Mouse (Mus musculus): Measurements from ENCODE around the gene Clpx. TPM values are rescaled to one million over a fixed set of nuclear protein-coding genes. Genes with fewer than 3 reads are reported as not detected.
A peak's percentile ranks its signal among the peaks of the same experiment; 100 is the strongest.
"Not testable (repeated sequence)": the region's sequence is repeated elsewhere in the genome, so short reads cannot be mapped to it uniquely, and the experiment has no call there.

Gene Clpx
- total RNA-seq, 2 experiments from 2014 or later: 54.0 to 72.6 TPM

- Histone ChIP-seq H3K4me3 (no peak overlapping the region), H3K27ac (no peak overlapping the region)
- no peak for DNase-seq
- TF ChIP-seq CTCF (IDR thresholded peaks at IDR 0.05): no peak
- intact Hi-C loops (cut with DNase I): no loop called here
Measured at GRCm38 (mm10) chr9:65325971-65326370, 31.9 kb downstream of the Clpx start.

DNA sequence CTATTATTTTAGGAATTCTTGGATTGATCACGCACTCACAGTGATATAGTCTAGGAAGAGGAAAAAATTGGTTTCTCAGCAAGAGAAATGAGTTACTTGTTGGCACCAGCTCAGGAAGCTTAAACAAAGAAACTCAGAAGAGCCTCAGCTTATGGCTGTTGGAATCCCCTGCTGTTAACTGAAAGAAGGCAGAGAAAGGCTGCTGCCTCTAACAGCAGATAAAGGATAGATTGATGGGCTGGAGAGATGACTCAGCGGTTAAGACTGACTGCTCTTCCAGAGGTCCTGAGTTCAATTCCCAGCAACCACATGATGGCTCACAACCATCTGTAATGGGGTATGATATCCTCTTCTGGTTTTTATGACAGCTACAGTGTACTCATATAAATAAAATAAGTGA, 33.3 kb downstream of the Clpx start:
- Histone ChIP-seq H3K4me3 (no peak overlapping the region), H3K27ac (no peak overlapping the region)
- no peak for TF ChIP-seq CTCF (IDR thresholded peaks at IDR 0.05)
- intact Hi-C loops (cut with DNase I): no loop called here
- DNase-seq: no peak

DNA sequence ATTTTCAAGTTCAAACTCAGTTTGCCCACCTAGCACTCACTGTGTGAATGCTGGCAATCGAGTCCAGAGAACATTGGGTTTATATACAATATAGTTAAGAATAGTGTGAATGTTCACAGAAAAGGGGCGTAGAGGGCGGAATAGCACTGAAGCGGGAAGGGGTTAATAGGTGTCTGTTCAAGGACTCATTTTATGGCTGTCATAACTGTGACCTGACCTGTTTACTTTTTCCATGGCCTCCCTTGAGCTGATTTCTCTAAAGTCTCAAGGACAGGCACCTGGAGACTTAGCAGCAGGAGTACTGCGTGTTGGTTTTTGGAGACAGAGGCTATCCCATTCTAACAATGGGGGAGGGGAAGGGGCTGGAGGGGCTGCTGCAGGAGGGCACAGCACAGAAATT, 39.9 kb downstream of the Clpx start:
- intact Hi-C loops (cut with DNase I): no loop called here
- no peak overlapping the region for H3K27ac ChIP-seq
- no peak for DNase-seq
- no peak overlapping the region for H3K4me3 ChIP-seq
- TF ChIP-seq CTCF (IDR thresholded peaks at IDR 0.05): no peak

- intact Hi-C loops (cut with DNase I): no loop called here
- no peak overlapping the region for H3K27ac ChIP-seq
- no peak overlapping the region for H3K4me3 ChIP-seq
- no peak for TF ChIP-seq CTCF (IDR thresholded peaks at IDR 0.05)
- no peak for DNase-seq
Measured at GRCm38 (mm10) chr9:65339146-65339545, 45.1 kb downstream of the Clpx start.

- H3K27ac ChIP-seq: no peak overlapping the region
- no peak for DNase-seq
- no peak for TF ChIP-seq CTCF (IDR thresholded peaks at IDR 0.05)
- H3K4me3 ChIP-seq: no peak overlapping the region
- intact Hi-C loops (cut with DNase I): no loop called here
Measured at GRCm38 (mm10) chr9:65340414-65340813, 46.4 kb downstream of the Clpx start.

GRCm38 (mm10) chr9:65345439-65345838, 51.4 kb downstream of the Clpx start:
- DNase-seq; intact Hi-C loops (cut with DNase I): not testable (repeated sequence)
- TF ChIP-seq CTCF (IDR thresholded peaks at IDR 0.05): peak; percentile 15; the same call in 1 of the 2 replicates
- Histone ChIP-seq H3K27ac (peak overlapping the region; percentile 96), H3K4me3 (peak overlapping the region; percentile 98)

- no peak for TF ChIP-seq CTCF (IDR thresholded peaks at IDR 0.05)
- intact Hi-C loops (cut with DNase I): loop anchor here (2.0 kb wide), 1 partner anchor 45 kb away; the partner anchor contains the start of gene Kbtbd13
Measured at GRCm38 (mm10) chr9:65345854-65346475, 51.9 kb downstream of the Clpx start, which contains the start of gene Pdcd7. Pdcd7 (plus strand) TSS chr9:65346104.

GRCm38 (mm10) chr9:65346476-65347111, 52.5 kb downstream of the Clpx start:
- peak overlapping the region; percentile 96 for H3K27ac ChIP-seq
- TF ChIP-seq CTCF (IDR thresholded peaks at IDR 0.05): no peak
- H3K4me3 ChIP-seq: peak overlapping the region; percentile 98
- intact Hi-C loops (cut with DNase I): loop anchor here (2.0 kb wide), 1 partner anchor 44 kb away; the partner anchor contains the start of gene Kbtbd13
- DNase-seq: peak; percentile 59

More at GRCm38 (mm10) chr9:65345854-65346475, 51.9 kb downstream of the Clpx start, which contains the start of gene Pdcd7:
- peak within 1 kb of the TSS; percentile 98 for H3K4me3 ChIP-seq
- peak within 1 kb of the TSS; percentile 96 for H3K27ac ChIP-seq
- peak; percentile 96 for DNase-seq

GRCm38 (mm10) chr9:65347112-65347850, 53.2 kb downstream of the Clpx start:
- intact Hi-C loops (cut with DNase I): loop anchor here (2.0 kb wide), 1 partner anchor 44 kb away; the partner anchor contains the start of gene Kbtbd13
- Histone ChIP-seq H3K4me3 (peak overlapping the region; percentile 98), H3K27ac (peak overlapping the region; percentile 96)
- TF ChIP-seq CTCF (IDR thresholded peaks at IDR 0.05): no peak
- peak; percentile 32 for DNase-seq

DNA sequence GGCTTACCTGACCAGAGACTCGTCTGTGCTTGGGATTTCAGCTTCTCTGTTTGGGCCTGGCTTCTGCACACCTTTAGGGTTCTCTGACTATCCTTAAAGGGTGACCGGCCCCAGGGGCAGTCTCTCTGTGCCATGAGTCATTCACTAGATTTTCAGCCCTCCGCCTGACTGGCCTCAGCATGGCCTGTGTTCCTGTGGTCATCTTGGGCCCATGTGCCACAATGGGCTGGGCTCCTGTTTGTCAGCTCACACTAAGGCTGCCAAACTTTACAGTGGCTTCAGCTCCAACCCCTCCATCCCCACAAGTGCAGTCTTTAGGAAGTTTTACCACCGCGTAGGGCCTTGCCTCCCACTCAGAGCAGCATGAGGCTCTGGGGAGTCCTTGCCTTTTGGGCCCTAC, 59.2 kb downstream of the Clpx start:
- DNase-seq: no peak
- intact Hi-C loops (cut with DNase I): loop anchor here (5.0 kb wide), 1 partner anchor 79 kb away; no protein-coding TSS in a partner anchor
- Histone ChIP-seq H3K4me3 (no peak overlapping the region), H3K27ac (no peak overlapping the region)
- TF ChIP-seq CTCF (IDR thresholded peaks at IDR 0.05): no peak

DNA sequence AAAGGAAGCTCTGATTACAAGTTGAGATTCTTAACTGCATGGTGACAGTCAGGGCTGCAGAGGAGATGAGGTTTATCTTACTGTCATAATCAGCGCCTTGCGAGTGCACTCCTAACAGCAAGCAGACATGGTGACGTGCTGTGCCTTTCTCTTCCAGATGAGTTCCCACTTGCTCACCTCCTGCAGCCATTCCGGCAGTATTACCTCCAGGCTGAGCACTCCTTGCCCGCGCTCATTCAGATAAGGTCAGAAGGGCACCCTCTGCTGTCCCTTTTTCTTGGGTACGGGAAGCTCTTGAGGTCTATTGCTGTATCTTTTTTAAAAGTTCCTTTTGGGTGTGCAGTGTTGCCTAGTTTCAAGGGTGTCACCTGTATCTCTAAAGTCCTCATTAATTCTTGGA, 62.5 kb downstream of the Clpx start:
- Histone ChIP-seq H3K4me3 (no peak overlapping the region), H3K27ac (no peak overlapping the region)
- no peak for DNase-seq
- intact Hi-C loops (cut with DNase I): no loop called here
- no peak for TF ChIP-seq CTCF (IDR thresholded peaks at IDR 0.05)

- no peak for DNase-seq
- TF ChIP-seq CTCF (IDR thresholded peaks at IDR 0.05): no peak
Measured at GRCm38 (mm10) chr9:65356971-65357370, 62.9 kb downstream of the Clpx start.

More at GRCm38 (mm10) chr9:65356971-65357370, 62.9 kb downstream of the Clpx start:
- H3K4me3 ChIP-seq: no peak overlapping the region
- intact Hi-C loops (cut with DNase I): no loop called here
- no peak overlapping the region for H3K27ac ChIP-seq
